Mouse (Mus musculus) liver, postnatal 0 days (tissue): ENCODE measurements around the gene E130114P18Rik. TPM values are rescaled to one million over a fixed set of nuclear protein-coding genes. Genes with fewer than 3 reads are reported as not detected.

Experiments
- ATAC-seq: fragments of 200-750 bp; cut with Nextera tagmentation; 2 replicates; pipeline ENCODE4 v1.8.0; 2017; ENCODE audit warnings: mild to moderate bottlenecking, moderate library complexity
- DNase-seq: peaks from one replicate; pipeline ENCODE4 v3.0.0-alpha.2; 2016
- H3K27ac ChIP-seq: fragments of 300-500 bp; sonication (generic); 2 replicates; pipeline ENCODE4 v1.5.1; 2014; ENCODE audit warnings: antibody characterized with exemption, moderate library complexity, mild to moderate bottlenecking, low read depth
- H3K27me3 ChIP-seq: fragments of 300-500 bp; sonication (generic); 2 replicates; pipeline ENCODE4 v1.6.1; 2014; ENCODE audit warnings: low read length, control low read depth, mixed read lengths; ENCODE audit not compliant: insufficient read depth
- H3K36me3 ChIP-seq: fragments of 300-500 bp; sonication (generic); replicated peaks from 2 replicates; pipeline ENCODE4 v1.6.1; 2014; ENCODE audit warnings: mild to moderate bottlenecking, control low read depth, low read length, moderate library complexity, mixed read lengths; ENCODE audit not compliant: insufficient read depth
- H3K4me1 ChIP-seq: fragments of 300-500 bp; sonication (generic); 2 replicates; pipeline ENCODE4 v1.6.1; 2014; ENCODE audit warnings: antibody characterized with exemption, mild to moderate bottlenecking, control low read depth; ENCODE audit not compliant: insufficient read depth
- H3K4me2 ChIP-seq: fragments of 300-500 bp; sonication (generic); 2 replicates; pipeline ENCODE4 v1.6.1; 2014; ENCODE audit warnings: low read depth, mild to moderate bottlenecking, low read length, moderate library complexity, mixed read lengths
- H3K4me3 ChIP-seq: fragments of 300-500 bp; sonication (generic); 2 replicates; pipeline ENCODE4 v1.5.1; 2014; ENCODE audit warnings: low read depth, low read length
- H3K9ac ChIP-seq: fragments of 300-500 bp; sonication (generic); replicated peaks from 2 replicates; pipeline ENCODE4 v1.6.1; 2014; ENCODE audit warnings: mild to moderate bottlenecking, moderate library complexity
- H3K9me3 ChIP-seq: fragments of 300-500 bp; sonication (generic); 2 replicates; pipeline ENCODE4 v1.6.1; 2016; ENCODE audit warnings: mild to moderate bottlenecking, control low read depth, low read length, mixed read lengths
- CTCF ChIP-seq: sonication (generic); IDR thresholded peaks from 2 replicates; pipeline ENCODE4 v1.5.1; 2016; ENCODE audit warnings: antibody characterized with exemption, low read depth
- EP300 ChIP-seq: IDR thresholded peaks from 2 replicates; pipeline ENCODE4 v1.6.1; 2016; ENCODE audit warnings: antibody characterized with exemption, low read depth, mild to moderate bottlenecking
- WGBS: fragments of 180-500 bp; shearing (Covaris S2); extraction: QIAGEN DNeasy Blood & Tissue Kit; methylation state at CpG from one replicate; pipeline ENCODE4 v1.1.7; 2014; ENCODE audit not compliant: insufficient replicate concordance; 5-methylcytosine and 5-hydroxymethylcytosine counted together
- polyA plus RNA-seq: library from polyadenylated mRNA; unstranded; fragments of >200 nt; fragmentation: Nextera tagmentation; extraction: Ambion mirVana; gene quantifications from 2 replicates; pipeline ENCODE4 v1.2.1, GENCODE M21; 2015

E130114P18Rik gene
- polyA plus RNA-seq, 1 experiment from 2014 or later: not detected

DNA sequence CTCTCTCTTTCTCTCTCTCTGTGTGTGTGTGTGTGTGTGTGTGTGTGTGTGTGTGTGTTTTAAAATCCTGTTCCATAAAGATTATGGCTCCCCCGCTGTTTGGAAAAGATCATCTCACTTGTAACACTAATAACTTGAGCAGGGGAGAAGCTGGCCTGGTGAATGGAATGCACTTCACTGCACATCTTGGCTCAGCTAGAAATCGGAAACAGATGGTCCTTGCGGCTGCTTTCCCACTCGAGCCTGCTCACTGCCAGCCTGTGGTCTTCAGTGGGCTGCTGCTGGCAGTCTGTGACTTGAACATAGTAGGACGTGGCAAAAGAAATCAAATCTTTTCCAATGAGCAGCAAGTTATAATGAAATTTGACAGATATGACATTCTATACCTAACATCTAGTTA is 202.4 kb downstream of the E130114P18Rik start:
- Histone ChIP-seq H3K9ac (no peak overlapping the region), H3K27me3 (no peaks in the 10 kb centered on the region), H3K4me1 (no peaks in the 10 kb centered on the region), H3K4me2 (no peak overlapping the region), H3K36me3 (no peaks in the 10 kb centered on the region), H3K9me3 (no peaks in the 10 kb centered on the region), H3K27ac (no peak overlapping the region), H3K4me3 (no peak overlapping the region)
- 68% methylated on average over 5 of the region's 5 CpGs for WGBS
- DNase-seq (no peak), ATAC-seq (no peak)
- no peak for TF ChIP-seq EP300
- TF ChIP-seq CTCF: no peak

DNA sequence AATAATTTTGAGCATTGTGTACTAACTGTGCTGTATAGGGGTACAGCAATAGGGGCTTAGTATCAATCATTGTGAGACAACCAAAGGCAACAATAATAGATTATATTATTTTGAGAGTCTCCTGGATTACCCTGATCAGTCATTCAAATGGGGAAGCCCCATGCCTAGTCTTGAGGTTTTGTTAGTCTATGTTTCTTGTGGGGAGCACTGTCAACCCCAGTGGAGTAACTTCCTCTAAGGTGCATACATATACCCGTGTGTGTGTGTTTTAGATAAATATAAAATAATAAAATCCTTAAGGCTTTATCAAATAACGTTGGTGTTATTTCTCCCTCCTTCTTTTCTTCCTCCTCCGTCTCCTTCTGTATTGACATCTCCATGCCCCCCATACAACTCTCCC is 208.6 kb downstream of the E130114P18Rik start:
- DNase-seq: no peak
- TF ChIP-seq CTCF (no peak), EP300 (no peak)
- Histone ChIP-seq H3K4me2 (no peak overlapping the region), H3K4me3 (no peak overlapping the region), H3K4me1 (no peaks in the 10 kb centered on the region), H3K36me3 (no peaks in the 10 kb centered on the region), H3K9ac (no peak overlapping the region), H3K9me3 (no peaks in the 10 kb centered on the region), H3K27ac (no peak overlapping the region), H3K27me3 (no peaks in the 10 kb centered on the region)
- no peak for ATAC-seq
- WGBS: 45% methylated on average over 3 of the region's 3 CpGs

DNA sequence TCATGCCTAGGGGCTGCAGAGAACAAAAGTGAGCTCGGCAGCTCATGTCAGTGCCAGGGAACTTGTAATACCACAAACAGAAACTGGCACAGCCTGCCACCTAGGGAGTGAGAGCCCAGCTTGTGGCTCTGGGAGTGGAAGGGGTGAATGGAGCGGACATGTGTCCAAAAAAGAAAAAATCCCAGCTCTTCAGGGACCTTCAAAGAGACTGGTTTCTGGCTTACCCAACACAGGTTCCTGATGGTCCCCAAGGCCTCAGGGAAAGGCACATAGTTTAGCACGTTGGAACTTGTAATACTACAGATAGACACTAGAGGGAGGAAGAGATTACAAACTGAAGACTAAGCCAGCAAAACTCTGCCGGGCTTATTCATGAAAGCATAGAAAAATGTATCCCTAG is 213.2 kb downstream of the E130114P18Rik start:
- Histone ChIP-seq H3K27ac (no peak overlapping the region), H3K27me3 (no peaks in the 10 kb centered on the region), H3K9ac (no peak overlapping the region), H3K4me3 (no peak overlapping the region), H3K9me3 (no peaks in the 10 kb centered on the region), H3K4me1 (no peaks in the 10 kb centered on the region), H3K36me3 (no peaks in the 10 kb centered on the region), H3K4me2 (no peak overlapping the region)
- peak; percentile 80 for TF ChIP-seq CTCF
- no peak for TF ChIP-seq EP300
- DNase-seq (no peak), ATAC-seq (0 out of 2 replicates have a peak, but pooled peaks have one; percentile 35)
- WGBS: 31% methylated on average over 4 of the region's 4 CpGs

DNA sequence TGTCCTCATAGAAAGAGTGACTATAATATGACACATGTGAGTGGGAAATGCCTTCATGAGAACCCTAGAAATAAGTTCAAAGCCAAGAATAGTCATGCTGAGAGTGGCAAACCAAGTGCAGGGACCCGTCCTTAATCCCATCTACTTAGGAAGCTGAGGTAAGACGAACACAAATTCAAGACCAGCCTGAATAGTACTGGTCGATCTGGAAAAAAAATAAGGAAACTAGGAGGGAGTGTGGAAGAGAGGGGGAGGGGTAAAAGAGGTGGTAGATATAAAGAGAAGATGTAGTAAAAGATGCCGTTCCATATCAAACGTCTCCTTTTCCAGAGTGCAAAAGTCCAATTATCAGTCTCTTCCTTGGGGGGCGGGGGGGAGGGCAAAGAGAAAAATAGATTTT is 213.7 kb downstream of the E130114P18Rik start:
- H3K36me3 ChIP-seq: no peaks in the 10 kb centered on the region
- H3K27ac ChIP-seq: no peak overlapping the region
- H3K4me1 ChIP-seq: no peaks in the 10 kb centered on the region
- 74% methylated on average over 6 of the region's 6 CpGs for WGBS
- H3K4me3 ChIP-seq: no peak overlapping the region
- H3K27me3 ChIP-seq: no peaks in the 10 kb centered on the region
- no peak for DNase-seq
- no peaks in the 10 kb centered on the region for H3K9me3 ChIP-seq
- no peak for ATAC-seq
- TF ChIP-seq CTCF (no peak), EP300 (no peak)
- H3K4me2 ChIP-seq: no peak overlapping the region
- H3K9ac ChIP-seq: no peak overlapping the region

DNA sequence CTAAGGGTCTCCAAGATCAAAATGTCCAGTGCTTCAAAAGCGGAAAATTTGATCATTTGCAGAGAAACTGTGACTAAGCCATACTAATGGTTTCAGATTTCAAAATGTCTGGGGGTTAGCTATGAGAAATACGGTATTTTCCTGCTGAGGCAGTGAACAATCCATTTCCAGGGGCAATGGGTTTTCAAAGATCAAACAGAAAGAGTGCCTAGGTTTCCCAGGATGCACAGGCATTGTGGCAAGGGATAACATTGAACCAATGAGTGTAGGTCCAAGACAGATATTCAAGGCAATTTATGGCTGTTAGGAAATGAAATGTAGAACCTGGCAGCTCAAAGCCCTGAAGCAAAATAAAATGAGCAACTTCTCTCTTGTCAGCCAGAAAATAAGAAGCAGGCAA is 220.3 kb downstream of the E130114P18Rik start:
- Histone ChIP-seq H3K27ac (no peak overlapping the region), H3K9ac (no peak overlapping the region), H3K4me1 (no peaks in the 10 kb centered on the region), H3K4me2 (no peak overlapping the region), H3K4me3 (no peak overlapping the region), H3K27me3 (no peaks in the 10 kb centered on the region), H3K9me3 (no peaks in the 10 kb centered on the region), H3K36me3 (no peaks in the 10 kb centered on the region)
- no peak for ATAC-seq
- 71% methylated on average over 2 of the region's 2 CpGs for WGBS
- DNase-seq: no peak
- TF ChIP-seq EP300: no peak
- TF ChIP-seq CTCF: no peak

DNA sequence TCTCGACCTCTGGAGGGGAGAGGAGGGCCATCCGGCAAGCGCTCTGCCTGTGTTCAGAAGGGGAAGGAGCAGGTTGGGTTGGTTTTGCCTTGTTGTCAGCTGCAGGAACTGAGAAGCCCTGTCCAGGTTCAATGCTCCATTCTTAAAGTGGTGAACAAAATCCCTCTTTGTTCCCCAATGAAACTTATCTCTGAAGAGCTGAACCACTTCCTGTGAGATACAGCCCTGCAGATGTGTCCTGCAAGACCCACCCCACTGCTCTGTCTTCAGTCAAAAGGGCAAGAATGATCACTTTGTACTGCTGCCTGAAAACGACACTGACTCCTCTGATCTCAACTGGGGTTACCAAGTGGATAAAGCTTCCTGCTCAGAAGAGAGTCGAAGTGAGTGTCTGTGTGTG is 233.9 kb downstream of the E130114P18Rik start:
- Histone ChIP-seq H3K9ac (no peak overlapping the region), H3K4me2 (no peak overlapping the region), H3K27me3 (no peaks in the 10 kb centered on the region), H3K27ac (no peak overlapping the region), H3K9me3 (no peaks in the 10 kb centered on the region), H3K4me3 (no peak overlapping the region), H3K36me3 (no peaks in the 10 kb centered on the region), H3K4me1 (no peaks in the 10 kb centered on the region)
- ATAC-seq (no peak), DNase-seq (no peak)
- TF ChIP-seq EP300 (no peak), CTCF (no peak)
- WGBS: 16% methylated on average over 5 of the region's 5 CpGs

DNA sequence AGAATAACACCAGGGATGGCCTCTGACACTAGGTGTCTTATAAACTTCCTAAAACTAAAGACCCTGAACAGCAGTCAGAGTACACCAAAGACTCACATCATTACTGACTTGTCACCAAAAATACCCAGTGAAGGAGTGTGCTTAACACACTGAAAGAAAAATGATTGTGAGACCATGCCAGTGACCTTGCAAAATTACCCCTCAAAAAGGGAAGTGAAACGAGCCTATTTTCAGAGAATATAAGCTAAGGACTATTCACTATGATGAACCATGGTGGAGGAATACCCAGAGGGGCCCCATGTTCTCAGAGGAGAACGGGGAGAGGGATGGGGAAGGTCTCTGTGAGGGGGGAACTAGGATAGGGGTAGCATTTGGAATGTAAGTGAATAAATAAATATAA is 245.8 kb downstream of the E130114P18Rik start:
- Histone ChIP-seq H3K4me2 (no peak overlapping the region), H3K9ac (no peak overlapping the region), H3K27ac (no peak overlapping the region), H3K27me3 (no peaks in the 10 kb centered on the region), H3K4me1 (no peaks in the 10 kb centered on the region), H3K36me3 (no peaks in the 10 kb centered on the region), H3K9me3 (no peaks in the 10 kb centered on the region), H3K4me3 (no peak overlapping the region)
- WGBS: 25% methylated on average over 2 of the region's 2 CpGs
- DNase-seq: no peak
- TF ChIP-seq CTCF (no peak), EP300 (no peak)
- no peak for ATAC-seq
